Mouse (Mus musculus) heart, embryonic 14.5 days (tissue): ENCODE data around the gene Uox. TPM values are rescaled to one million over a fixed set of nuclear protein-coding genes. Genes with fewer than 3 reads are reported as not detected.

Source experiments
- polyA plus RNA-seq: library from polyadenylated mRNA; unstranded; fragments of >200 nt; fragmentation: Nextera tagmentation; extraction: Ambion mirVana; gene quantifications from 2 replicates; pipeline ENCODE4 v1.2.1, GENCODE M21; 2014

Uox gene
- polyA plus RNA-seq, 1 experiment from 2014 or later, result not detected

Other genes starting within 250 kb of the Uox start
- 17.1 and 19.6 TPM in 2 replicates for gene Ssx2ip, start 165.8 kb upstream of the Uox start, polyA plus RNA-seq
- 11.3 and 11.5 TPM in 2 replicates for gene Ctbs, start 120.6 kb upstream of the Uox start, polyA plus RNA-seq
- gene Spata1, start 70.7 kb upstream of the Uox start, polyA plus RNA-seq, result 5.5 and 6.5 TPM in 2 replicates
- gene Gng5, start 70.6 kb upstream of the Uox start, polyA plus RNA-seq, result 1,503 and 1,593 TPM in 2 replicates
- gene Rpf1, start 49.0 kb upstream of the Uox start, polyA plus RNA-seq, result 35.0 and 38.7 TPM in 2 replicates
- not detected in 2 replicates for gene Dnase2b, start 45.2 kb downstream of the Uox start, polyA plus RNA-seq
- gene 4930503B20Rik, start 80.9 kb downstream of the Uox start, polyA plus RNA-seq, result 0.13 TPM in 1 of 2 replicates, not detected in the other
- gene Samd13, start 115.2 kb downstream of the Uox start, polyA plus RNA-seq, result 1.8 and 3.1 TPM in 2 replicates
- 55.2 and 59.0 TPM in 2 replicates for gene Prkacb, start 242.6 kb downstream of the Uox start, polyA plus RNA-seq